Mouse (Mus musculus) MEL (cell line): ENCODE measurements around the gene Rnf141. TPM values are rescaled to one million over a fixed set of nuclear protein-coding genes. Genes with fewer than 3 reads are reported as not detected.

Experiments
- DNase-seq: peaks from one replicate; pipeline ENCODE4 v3.0.0; 2011; ENCODE audit warnings: low read depth, low spot score
- H3K27ac ChIP-seq: 2 replicates; pipeline ENCODE4 v1.5.1; 2012; ENCODE audit warnings: low read depth, mild to moderate bottlenecking, control low read depth, low read length, moderate library complexity; ENCODE audit not compliant: control insufficient read depth
- H3K27me3 ChIP-seq, 2 experiments: fragments of 150-350 bp in 1 of 2; sonication (generic) in 1 of 2; 2 replicates each; pipeline ENCODE4 v1.6.1; 2012; ENCODE audit warnings: low read length in 2 of 2, mild to moderate bottlenecking in 2 of 2, improper control_type of control experiment in 1 of 2, moderate library complexity in 1 of 2; ENCODE audit not compliant: insufficient read depth in 2 of 2, control insufficient read depth in 1 of 2
- H3K36me3 ChIP-seq, 2 experiments: 2 replicates each; pipeline ENCODE4 v1.6.1; 2012 to 2014; ENCODE audit warnings: low read length in 2 of 2, improper control_type of control experiment in 1 of 2, inconsistent platforms in 1 of 2, mild to moderate bottlenecking in 1 of 2; ENCODE audit not compliant: insufficient read depth in 2 of 2, control insufficient read depth in 1 of 2
- H3K4me1 ChIP-seq, 2 experiments: fragments of 150-350 bp in 1 of 2; sonication (generic) in 1 of 2; 2 replicates each; pipeline ENCODE4 v1.6.1; 2012; ENCODE audit warnings: low read length in 2 of 2, improper control_type of control experiment in 1 of 2, mild to moderate bottlenecking in 1 of 2; ENCODE audit not compliant: insufficient read depth in 2 of 2, control insufficient read depth in 1 of 2
- H3K4me3 ChIP-seq, 2 experiments: fragments of 150-350 bp in 1 of 2; sonication (generic) in 1 of 2; 2 replicates each; pipeline ENCODE4 v1.5.1; 2012; ENCODE audit warnings: low read depth in 2 of 2, low read length in 2 of 2, mild to moderate bottlenecking in 2 of 2, moderate library complexity in 2 of 2, control low read depth in 1 of 2, improper control_type of control experiment in 1 of 2; ENCODE audit not compliant: control insufficient read depth in 1 of 2, insufficient read depth in 1 of 2
- H3K79me2 ChIP-seq: 2 replicates; pipeline ENCODE4 v1.6.1; 2012; ENCODE audit warnings: mild to moderate bottlenecking, low read length, moderate library complexity; ENCODE audit not compliant: control insufficient read depth, poor library complexity, insufficient read depth
- H3K9ac ChIP-seq: 2 replicates; pipeline ENCODE4 v1.6.1; 2012; ENCODE audit warnings: low read depth, mild to moderate bottlenecking, control low read depth, low read length, moderate library complexity; ENCODE audit not compliant: control insufficient read depth, poor library complexity, severe bottlenecking
- H3K9me3 ChIP-seq: fragments of 150-350 bp; sonication (generic); replicated peaks from 2 replicates; pipeline ENCODE4 v1.6.1; 2012; ENCODE audit warnings: mild to moderate bottlenecking, low read length, improper control_type of control experiment, moderate library complexity; ENCODE audit not compliant: insufficient read depth
- CHD2 ChIP-seq: IDR thresholded peaks from 2 replicates; pipeline ENCODE4 v1.6.1; 2011; ENCODE audit warnings: low read length, improper control_type of control experiment
- E2F4 ChIP-seq: IDR thresholded peaks from 2 replicates; pipeline ENCODE4 v1.6.1; 2011; ENCODE audit warnings: low read depth, low read length, improper control_type of control experiment, borderline replicate concordance
- ELF1 ChIP-seq: IDR thresholded peaks from 2 replicates; pipeline ENCODE4 v1.6.1; 2014; ENCODE audit warnings: low read depth, mild to moderate bottlenecking, inconsistent platforms, low read length, improper control_type of control experiment, moderate library complexity
- ETS1 ChIP-seq: IDR thresholded peaks from 2 replicates; pipeline ENCODE4 v1.6.1; 2012; ENCODE audit warnings: low read depth, mild to moderate bottlenecking, inconsistent platforms, low read length, improper control_type of control experiment, moderate library complexity
- GABPA ChIP-seq: IDR thresholded peaks from 2 replicates; pipeline ENCODE4 v1.6.1; 2012; ENCODE audit warnings: low read depth, mild to moderate bottlenecking, inconsistent platforms, low read length, improper control_type of control experiment, moderate library complexity
- GATA1 ChIP-seq: IDR thresholded peaks from 2 replicates; pipeline ENCODE4 v1.6.1; 2011; ENCODE audit warnings: low read depth, low read length, improper control_type of control experiment
- KAT2A ChIP-seq: conservative IDR thresholded peaks from 2 replicates; pipeline ENCODE4 v1.6.1; 2012; ENCODE audit warnings: low read depth, low read length, improper control_type of control experiment, inconsistent platforms
- MAFK ChIP-seq: IDR thresholded peaks from 2 replicates; pipeline ENCODE4 v1.6.1; 2011; ENCODE audit warnings: low read depth, mild to moderate bottlenecking, low read length, improper control_type of control experiment, borderline replicate concordance
- MAX ChIP-seq: IDR thresholded peaks from 2 replicates; pipeline ENCODE4 v1.6.1; 2011; ENCODE audit warnings: low read length, improper control_type of control experiment
- MXI1 ChIP-seq: IDR thresholded peaks from 2 replicates; pipeline ENCODE4 v1.6.1; 2011; ENCODE audit warnings: mild to moderate bottlenecking, low read depth, low read length, improper control_type of control experiment
- MYB ChIP-seq: IDR thresholded peaks from 2 replicates; pipeline ENCODE4 v1.6.1; 2011; ENCODE audit warnings: mild to moderate bottlenecking, low read depth, low read length, improper control_type of control experiment
- POLR2A ChIP-seq, 2 experiments: IDR thresholded peaks; 2 replicates each; pipeline ENCODE4 v1.6.1; 2011 to 2012; ENCODE audit warnings: low read length in 2 of 2, mild to moderate bottlenecking in 2 of 2, control low read depth in 1 of 2, improper control_type of control experiment in 1 of 2, low read depth in 1 of 2, moderate library complexity in 1 of 2; ENCODE audit not compliant: control insufficient read depth in 1 of 2, insufficient read depth in 1 of 2, poor library complexity in 1 of 2
- POLR2AphosphoS5 ChIP-seq: IDR thresholded peaks from 2 replicates; pipeline ENCODE4 v1.6.1; 2012; ENCODE audit warnings: low read depth, borderline replicate concordance, mild to moderate bottlenecking, inconsistent platforms, low read length, moderate library complexity, mixed read lengths
- SMC3 ChIP-seq: IDR thresholded peaks from 2 replicates; pipeline ENCODE4 v1.6.1; 2011; ENCODE audit warnings: low read depth, low read length, improper control_type of control experiment
- TBP ChIP-seq: IDR thresholded peaks from 2 replicates; pipeline ENCODE4 v1.8.0; 2011; ENCODE audit warnings: low read depth, low read length, improper control_type of control experiment
- ZKSCAN1 ChIP-seq: IDR thresholded peaks from 2 replicates; pipeline ENCODE4 v1.6.1; 2012; ENCODE audit warnings: low read depth, mild to moderate bottlenecking, inconsistent platforms, low read length, improper control_type of control experiment, moderate library complexity
- ZNF384 ChIP-seq: IDR thresholded peaks from 2 replicates; pipeline ENCODE4 v1.6.1; 2012; ENCODE audit warnings: low read depth, mild to moderate bottlenecking, inconsistent platforms, low read length, improper control_type of control experiment
- polyA plus RNA-seq, 2 experiments: library from polyadenylated mRNA; stranded (reverse) in 1 of 2; unstranded in 1 of 2; fragments of >175 nt in 1 of 2; fragments of >200 nt in 1 of 2; gene quantifications; 2 replicates each; pipeline versions ENCODE4 v1.2.1 to v1.2.4; 2012; ENCODE audit warnings: low replicate concordance in 2 of 2, low read depth in 1 of 2; ENCODE audit not compliant: insufficient read length in 2 of 2, insufficient read depth in 1 of 2, missing spikeins in 1 of 2
- total RNA-seq: library from RNA; depleted of rRNA; stranded (reverse); fragments of 300-350 nt; gene quantifications from 2 replicates; pipeline ENCODE4 v1.2.3, GENCODE M21; 2012

The Rnf141 gene
- total and polyA plus RNA-seq, 3 experiments: 18.8 to 19.7 TPM; not detected in 1

DNA sequence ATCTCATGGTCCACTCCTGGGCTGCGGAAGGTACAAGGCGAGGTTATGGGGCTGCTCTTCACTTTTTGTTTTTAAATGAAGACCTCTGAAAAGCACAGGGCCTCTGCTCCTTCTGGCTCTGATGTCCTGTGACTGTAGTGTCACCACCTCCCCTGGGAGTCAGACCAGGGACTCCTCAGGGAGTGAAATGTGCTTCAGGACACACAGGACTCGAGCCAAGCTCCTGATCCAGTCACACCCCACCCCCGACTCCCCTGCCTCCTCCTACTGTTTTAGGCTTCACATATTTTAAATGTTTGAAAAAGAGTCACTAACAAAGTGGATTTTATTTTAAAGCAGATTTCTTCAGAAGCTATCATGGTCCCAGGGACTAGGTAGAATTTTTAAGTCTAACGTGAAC is 32.7 kb downstream of the Rnf141 start:
- TF ChIP-seq MAX: no peak
- TF ChIP-seq POLR2AphosphoS5: no peak
- no peak for TF ChIP-seq SMC3
- TF ChIP-seq ELF1: no peak
- TF ChIP-seq ZKSCAN1: no peak
- no peak for TF ChIP-seq GABPA
- TF ChIP-seq POLR2A (IDR thresholded peaks at IDR 0.05; ENCODE audit: control insufficient read depth in 1 of 2, insufficient read depth in 1 of 2, low read depth in 1 of 2, low read length in 2 of 2, poor library complexity in 1 of 2): no peak
- no peak for TF ChIP-seq E2F4
- no peak for TF ChIP-seq KAT2A
- TF ChIP-seq MYB: no peak
- TF ChIP-seq CHD2: no peak
- no peak for TF ChIP-seq MAFK
- TF ChIP-seq ZNF384: no peak
- no peak for TF ChIP-seq TBP
- no peak for TF ChIP-seq GATA1
- TF ChIP-seq ETS1: no peak
- no peak for TF ChIP-seq MXI1
- Histone ChIP-seq H3K79me2 (no peaks in the 10 kb centered on the region), H3K36me3 (peaks cover 0 to 3% of the 10 kb centered on the region in 2 experiments; a peak in 2 of 4 replicates)

GRCm38 (mm10) chr7:110810995-110811394 is 33.3 kb downstream of the Rnf141 start:
- Histone ChIP-seq H3K4me1 (no peaks in the 10 kb centered on the region), H3K9me3 (no peaks in the 10 kb centered on the region), H3K4me3 (no peak overlapping the region), H3K79me2 (no peaks in the 10 kb centered on the region), H3K9ac (no peak overlapping the region), H3K36me3 (peaks cover 0 to 3% of the 10 kb centered on the region in 2 experiments; a peak in 2 of 4 replicates), H3K27me3 (no peaks in the 10 kb centered on the region), H3K27ac (no peak overlapping the region)
- no peak for DNase-seq
- no peak for TF ChIP-seq MXI1

More for the DNA sequence above, 32.7 kb downstream of the Rnf141 start:
- no peaks in the 10 kb centered on the region for H3K9me3 ChIP-seq
- H3K4me3 ChIP-seq: no peak overlapping the region
- no peak for DNase-seq
- no peak overlapping the region for H3K27ac ChIP-seq
- no peak overlapping the region for H3K9ac ChIP-seq
- H3K27me3 ChIP-seq: no peaks in the 10 kb centered on the region
- no peaks in the 10 kb centered on the region for H3K4me1 ChIP-seq
